Mouse (Mus musculus) urinary bladder, postnatal 25 days (tissue): ENCODE measurements around the gene 2010003K11Rik.

Experiments used
- DNase-seq: peaks from one replicate; pipeline ENCODE4 v3.0.0; 2022; ENCODE audit warnings: low spot score

2010003K11Rik gene

DNA sequence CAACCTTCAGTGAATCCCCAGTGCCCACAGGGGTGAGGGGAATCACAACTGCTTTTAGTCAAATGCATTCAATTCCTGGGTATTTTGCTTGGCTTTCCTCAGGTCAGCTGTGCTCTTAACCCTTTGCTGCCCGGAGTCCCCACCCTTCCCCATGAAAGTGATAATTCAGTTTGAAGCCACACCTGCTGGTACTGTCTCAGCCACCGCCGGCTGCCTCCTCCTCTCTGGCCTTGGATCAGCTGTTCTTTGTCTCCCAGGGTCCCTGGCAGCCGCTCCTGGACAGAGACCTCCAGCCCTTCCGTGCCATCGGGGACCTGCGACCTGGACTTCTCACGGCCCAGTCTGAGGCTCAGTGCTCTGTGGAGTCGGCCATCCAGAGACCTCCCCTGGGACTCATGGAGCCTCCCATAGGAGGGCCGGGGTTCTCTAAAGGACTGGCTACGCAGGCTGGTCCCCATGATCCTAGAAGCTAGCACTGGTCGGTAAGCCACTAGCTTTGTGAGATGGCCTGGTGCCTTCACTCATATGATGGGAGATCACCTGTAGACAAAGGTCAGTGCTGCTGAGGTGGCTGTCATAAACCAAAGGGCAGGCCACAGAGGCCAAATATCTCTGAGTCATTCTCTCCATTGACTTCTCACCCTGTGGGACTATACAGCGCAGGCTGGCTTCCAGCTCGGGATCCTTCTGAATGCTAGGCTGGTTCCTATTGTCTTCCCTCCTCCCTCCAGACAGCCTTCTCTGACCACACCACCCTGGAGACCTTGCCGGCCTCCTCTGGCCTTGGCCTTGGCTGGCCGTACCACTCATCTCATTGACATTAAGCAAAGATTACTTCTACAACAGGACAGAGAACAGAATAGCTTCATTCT lies at the start of gene 2010003K11Rik:
TSS of gene 2010003K11Rik (minus strand) at position 522 of the 872 bp plus-strand sequence.
- no peak for DNase-seq

DNA sequence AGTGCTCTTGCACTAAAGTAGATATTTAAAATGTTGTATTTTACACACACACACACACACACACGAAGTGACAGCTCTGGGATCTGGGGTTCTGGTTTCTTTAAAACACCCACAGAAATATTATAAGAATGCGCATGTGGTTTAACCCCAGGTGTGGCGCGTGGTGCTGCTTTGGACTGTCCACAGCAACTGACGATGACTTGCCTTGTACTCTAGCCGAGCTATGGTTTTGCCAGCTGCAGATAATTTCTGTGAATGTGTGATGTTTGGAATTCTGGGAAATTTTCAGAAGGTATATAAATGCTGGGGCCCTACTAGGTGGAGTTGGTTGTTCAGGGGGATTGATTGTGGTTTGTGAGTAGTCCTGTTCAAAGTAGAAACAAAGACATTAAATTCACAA lies 49.4 kb upstream of the 2010003K11Rik start:
- DNase-seq: no peak

DNA sequence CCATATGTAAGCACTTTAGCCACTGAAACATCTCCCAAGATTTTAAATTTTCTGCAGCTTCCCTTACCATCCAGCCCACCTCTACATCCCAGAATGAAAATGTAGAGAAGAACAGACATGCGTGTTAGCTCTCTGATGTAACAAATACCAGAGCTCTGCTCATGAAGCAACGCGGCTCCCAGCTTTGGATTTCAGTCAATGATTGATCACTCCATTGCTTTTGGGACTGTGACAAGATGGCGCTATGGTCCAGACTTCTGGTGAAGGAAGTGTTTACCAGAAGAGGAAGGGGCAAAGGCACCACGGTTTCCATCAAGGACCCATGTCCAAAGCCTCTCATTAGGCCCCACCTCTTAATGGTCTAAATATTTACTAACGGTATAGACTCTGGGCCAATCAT lies 47.5 kb upstream of the 2010003K11Rik start:
- DNase-seq: no peak

DNA sequence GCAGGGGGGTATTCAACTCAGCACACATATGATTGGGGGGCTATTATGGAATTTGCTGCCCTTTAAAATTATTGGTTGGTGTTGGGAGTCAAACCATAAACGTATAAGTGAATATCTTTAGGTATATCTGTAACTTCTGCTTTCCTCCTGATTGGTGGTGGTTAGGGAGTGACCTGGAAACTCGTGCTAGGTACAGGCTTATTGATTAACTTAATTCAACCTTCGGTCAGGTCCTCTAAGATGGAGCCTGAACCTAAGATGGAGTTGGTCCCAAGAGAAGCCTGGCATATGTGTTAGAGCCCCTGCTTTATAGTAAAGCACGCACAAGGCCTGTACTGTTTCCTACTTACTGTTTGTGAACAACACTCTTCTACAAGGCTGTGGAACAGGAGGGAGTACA lies 46.7 kb upstream of the 2010003K11Rik start:
- no peak for DNase-seq

DNA sequence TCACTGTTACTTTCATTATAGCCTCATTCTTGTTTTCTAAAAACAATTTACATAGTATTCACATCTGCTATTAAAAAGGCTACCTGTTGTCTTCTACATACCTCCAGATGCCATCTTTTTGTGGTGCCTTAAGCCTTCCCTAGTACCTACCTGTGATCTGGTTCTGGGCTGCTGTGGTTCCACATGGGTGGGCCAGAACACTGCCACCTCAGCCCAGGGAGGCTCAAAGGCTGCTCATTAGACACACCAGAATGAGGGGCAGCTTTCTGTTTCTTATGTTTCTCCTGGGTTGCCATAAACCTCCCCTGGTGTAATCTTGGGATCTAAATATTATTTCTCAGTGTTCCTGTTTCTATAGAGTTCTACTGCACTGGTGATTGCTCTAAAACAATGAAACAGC lies 43.7 kb upstream of the 2010003K11Rik start:
- DNase-seq: no peak

DNA sequence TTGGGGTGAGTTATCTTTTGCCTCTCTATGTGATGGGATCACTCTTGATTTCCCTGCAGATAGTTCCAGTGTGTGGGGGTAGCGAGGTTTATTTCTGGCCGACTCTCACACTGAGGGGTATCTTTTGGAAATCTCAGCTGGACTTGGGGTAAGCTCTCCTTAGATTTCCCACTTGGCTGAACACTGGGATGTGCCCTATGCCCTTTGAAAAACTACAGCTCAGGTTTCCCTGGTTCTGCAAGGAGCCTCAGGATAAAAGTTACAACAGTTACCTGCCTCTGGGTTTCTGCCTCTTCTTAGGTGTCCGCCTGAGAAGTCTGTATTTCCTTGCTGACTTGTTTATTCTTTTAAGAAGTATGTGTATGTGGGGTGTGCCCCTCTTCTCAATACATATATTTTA lies 42.6 kb upstream of the 2010003K11Rik start:
- DNase-seq: no peak

DNA sequence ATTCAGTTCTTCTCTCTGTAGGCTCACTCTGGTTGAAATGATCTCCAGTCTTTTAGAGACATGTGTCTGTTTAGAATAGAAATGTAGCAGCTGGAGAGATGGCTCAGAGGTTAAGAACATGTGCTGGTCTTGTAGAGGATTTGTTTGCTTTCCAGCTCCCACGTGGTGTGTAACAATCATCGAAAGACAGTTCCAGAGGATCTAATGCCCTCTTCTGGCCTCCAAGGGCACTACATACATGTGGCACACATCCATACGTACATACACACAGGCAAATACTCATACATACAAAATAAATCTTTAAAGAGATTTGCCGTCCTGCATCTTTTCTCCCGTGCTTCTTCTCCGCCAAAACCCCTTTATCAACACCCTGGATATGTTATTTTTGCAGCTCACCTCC lies 41.9 kb upstream of the 2010003K11Rik start:
- DNase-seq: no peak

DNA sequence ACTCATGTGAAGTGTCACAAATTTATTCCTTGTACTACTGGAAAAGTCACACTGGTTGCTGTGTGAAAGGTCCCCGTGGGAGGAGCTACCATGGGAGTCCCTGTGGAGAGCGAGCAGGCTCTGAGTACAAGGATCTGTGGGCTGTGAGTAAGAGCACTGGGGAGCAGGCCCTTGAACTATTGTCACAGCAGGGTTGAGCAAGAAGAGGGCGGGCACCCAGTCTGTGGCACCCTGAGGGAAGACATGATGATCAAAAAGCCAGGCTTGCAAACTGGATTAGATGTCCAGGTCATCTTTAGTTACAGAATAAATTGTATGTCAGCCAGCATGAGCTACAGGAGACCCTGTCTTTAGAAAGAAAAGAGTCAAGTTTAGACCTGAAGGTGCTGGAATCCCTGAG lies 38.2 kb upstream of the 2010003K11Rik start:
- DNase-seq: no peak

DNA sequence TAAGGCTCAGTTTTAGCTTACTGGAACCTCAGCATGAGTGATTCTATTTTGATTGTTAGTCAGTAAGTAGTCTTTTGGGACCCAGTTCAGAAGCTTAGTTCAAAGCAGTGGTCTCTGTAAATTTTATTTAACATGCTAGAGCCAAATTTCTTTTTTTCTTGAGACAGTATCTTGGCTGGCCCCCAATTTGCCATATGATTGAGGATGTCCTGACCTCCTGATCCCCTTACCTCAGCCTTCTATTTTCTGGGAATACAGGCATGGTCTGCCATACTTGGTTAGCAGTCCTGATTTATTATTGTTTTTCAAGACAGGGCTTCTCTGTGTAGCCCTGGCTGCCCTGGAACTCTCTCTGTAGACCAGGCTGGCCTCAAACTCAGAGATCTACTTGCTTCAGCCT lies 37.5 kb upstream of the 2010003K11Rik start:
- DNase-seq: no peak

DNA sequence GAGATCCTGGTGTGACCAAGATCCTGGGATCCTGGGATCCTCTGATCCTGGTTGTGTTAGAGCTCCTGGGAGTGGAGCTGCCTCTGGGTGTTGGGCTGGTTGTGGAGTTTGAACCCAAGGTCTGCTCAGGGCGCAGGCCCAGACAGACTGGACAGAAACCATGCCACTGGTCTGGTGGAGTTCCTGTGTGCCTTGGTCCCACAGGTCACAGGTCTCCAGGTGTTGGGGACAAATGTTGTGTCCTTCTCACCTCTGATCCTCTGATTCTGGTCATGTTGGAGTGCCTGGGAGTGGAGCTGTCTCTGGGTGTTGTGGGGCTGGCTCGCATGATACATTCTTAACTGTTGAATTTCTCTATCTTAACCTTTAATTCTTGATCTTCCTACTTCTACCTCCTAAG lies 36.3 kb upstream of the 2010003K11Rik start:
- DNase-seq: no peak

DNA sequence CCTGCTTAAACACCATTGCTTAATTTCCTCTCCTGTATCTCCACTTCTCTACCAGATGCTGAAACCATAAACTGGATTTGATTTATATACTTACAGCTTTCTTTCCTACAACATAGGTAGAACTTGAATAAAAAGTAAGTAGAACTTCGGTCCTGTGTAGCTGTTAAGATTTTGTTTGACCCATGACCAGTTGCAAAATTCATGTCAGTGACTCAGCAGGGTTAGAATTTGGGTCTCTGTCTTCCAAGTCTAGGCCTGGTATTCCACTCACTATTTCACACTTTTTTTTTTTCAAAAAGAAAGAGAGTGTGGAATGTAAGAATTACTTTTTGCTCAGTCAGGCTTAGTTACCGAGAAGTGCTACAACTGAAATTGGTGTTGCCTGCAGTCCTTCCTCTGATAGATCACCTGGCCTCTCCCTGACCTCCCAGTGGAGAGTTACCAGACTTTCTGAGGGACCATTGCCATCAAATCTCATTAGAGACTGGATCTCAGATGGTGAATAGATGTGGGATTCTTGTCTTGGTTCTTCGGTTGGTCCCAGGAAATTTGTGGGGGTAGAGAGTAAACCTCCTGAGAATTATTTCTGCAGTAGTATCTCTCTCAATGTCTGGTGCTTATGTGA lies 23.2 kb upstream of the 2010003K11Rik start:
- no peak for DNase-seq

DNA sequence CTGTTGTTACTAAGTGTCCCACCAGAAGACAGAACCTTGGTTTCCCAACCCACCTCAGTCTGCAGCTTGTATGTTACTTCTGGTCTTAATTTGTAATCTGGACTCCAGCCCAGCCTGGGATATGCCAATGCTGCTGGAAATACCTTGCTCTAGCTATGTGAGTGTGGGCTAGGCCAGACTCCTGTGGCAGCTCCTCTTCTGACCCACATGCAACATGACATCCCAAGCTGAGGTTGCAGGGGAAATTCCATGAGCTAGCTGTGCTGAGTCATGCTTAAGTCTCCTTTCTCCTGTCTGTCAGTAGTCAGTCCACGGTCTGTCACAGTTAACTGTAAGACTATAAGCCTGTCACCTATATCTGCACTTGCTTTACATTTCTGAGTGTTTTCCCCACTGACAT lies 19.1 kb upstream of the 2010003K11Rik start:
- DNase-seq: no peak

DNA sequence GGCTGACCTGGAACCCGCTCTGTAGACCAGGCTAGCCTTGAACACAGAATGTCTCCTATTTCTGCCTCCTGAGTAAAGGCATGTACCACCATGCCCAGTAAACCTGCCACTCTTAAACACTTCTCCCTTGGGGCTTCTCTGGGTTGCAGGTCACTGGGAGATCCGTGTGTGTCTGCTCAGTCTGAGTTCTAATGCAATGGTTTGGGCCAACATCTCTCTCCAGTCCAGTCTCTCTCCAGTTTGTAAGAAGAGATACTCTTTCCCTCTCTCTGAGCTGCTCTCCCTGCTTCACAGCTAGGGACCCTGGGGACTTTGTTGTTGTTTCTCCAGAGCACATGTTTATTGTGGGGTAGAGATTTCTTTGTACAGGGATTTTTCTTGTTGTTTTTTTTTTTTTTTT lies 17.9 kb upstream of the 2010003K11Rik start:
- DNase-seq: no peak

DNA sequence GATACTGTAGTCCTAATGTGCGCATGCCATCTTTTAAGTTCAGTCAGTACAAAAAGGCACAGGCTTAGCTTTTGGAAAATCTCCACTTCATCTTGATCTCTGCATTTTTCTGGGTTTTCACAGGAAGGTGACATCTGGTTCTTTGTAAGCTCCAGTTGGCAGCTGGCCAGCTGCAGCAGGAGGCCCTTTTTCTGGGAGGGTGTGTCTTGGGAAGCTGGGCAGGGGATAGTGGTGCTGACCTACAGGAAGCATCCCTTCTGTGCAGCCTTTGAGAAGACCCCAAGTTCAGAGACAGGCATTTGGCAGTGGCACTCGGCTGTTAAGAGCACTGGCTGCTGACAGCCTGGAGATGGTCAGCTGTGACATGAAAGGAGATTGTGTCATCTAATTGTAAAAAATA lies 17.4 kb upstream of the 2010003K11Rik start:
- no peak for DNase-seq

DNA sequence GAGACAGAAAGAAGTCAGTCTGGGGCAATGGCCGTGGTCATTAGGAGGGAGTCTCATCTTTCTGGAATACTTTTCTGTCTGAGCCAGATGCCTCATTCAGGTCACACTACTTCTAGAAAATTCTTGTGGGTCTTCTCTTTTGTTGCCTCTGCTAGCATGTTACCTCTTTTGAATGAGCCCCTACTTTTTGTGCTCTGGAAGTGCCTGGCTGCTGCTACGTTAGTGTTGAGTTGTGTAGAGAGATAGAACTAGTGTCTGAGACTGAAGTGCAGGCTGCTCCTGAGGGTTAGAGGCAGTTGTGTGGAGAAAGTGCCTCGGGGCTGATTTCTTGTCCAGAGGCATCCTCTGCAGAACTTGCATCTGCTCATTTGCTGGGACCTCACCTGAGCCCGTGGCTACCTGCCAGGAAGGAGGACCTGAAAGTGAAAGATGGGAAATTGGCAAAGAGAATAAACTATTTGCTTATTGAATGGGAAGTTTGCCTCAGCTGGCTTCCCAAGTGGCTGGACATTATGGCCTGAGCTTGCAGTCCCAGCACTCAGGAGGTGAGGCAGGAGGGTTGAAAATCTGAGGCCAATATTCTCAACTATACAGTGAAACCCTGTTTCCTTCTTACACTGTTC lies 15.0 kb upstream of the 2010003K11Rik start:
- no peak for DNase-seq

DNA sequence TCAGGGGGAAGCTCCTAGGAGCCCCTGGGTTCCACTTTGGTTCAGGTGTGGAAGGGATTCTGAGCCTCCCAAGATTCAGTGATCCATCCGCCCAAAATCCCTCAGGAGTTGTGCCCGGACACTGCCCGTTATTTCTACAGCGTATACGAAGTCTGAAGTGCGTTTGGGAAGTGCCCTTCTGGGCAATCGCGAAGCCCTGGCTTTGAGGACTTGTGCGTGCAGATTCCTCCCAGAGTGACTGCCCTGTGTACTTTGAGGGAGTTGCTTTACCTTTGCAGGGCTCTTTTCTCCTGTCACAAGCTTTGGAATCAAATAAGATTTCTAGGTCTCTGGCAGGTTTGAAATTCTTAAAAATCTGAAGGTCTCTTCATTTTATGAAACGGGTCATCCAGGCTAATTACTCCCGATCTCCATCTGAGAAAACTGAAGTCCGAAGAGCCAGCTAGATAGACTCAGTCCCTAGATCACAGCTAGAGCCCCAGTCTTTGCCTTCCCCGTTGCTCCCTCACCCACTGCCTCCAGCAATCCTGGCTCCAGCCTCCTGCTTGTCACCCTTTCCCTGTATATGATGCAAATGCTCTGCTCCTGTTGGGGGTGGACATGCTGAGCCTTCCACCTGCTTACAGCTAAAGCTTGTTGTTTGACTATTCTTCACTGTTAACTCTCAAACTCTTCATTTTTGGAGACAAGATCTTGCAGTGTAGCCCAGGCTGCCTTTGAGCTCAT lies 12.9 kb upstream of the 2010003K11Rik start:
- no peak for DNase-seq

DNA sequence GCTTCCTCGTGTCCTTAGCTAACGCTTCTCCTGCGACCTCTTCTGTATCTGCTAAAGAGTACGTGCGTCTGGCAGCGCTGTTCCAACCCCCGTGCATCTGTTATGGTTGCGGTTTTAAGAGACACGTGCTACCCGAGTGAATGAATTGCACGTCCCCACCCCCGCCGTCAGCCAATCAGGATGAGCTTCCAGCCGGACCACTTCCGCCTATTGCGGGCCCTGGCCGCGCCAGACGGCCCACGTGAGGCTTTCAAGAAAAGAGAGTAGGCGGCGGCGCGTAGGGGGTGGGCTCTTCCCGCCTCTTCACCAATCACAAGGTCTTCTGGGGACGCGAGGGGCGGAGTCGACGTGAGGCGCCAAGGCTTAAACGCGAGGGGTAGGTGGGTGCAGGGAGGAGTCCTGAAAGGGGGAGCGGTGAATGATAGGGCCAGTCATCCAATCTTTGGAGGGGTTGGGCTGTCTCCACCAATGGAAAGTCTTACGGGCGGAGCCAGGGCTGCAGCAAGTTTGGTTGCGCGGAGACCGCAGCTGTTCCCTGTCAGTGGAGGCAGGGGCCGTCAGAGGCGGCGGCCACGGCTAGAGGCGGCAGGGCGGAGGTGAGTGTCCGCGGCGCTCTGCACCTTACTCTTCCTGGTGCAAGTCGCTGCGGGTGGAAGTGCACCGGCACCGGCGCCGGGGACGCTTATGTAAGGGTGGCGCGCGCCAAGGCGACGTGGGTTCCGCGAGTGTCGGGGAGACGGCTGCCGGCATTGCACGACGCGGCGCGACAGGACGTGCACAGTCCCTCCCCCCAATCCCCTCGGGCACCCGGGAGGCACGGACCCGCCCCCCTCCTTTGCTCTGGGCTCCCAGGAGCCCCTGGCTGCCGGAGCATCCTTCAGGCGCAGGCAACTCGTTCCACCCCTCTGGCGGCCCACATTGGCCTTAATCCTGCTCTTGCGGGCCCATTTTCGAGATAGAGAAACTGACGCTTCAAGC lies 11.9 kb upstream of the 2010003K11Rik start, which contains the start of gene Pcx:
TSS of gene Pcx (plus strand) at position 487 of the 978 bp plus-strand sequence.
- peak; percentile 93 for DNase-seq

DNA sequence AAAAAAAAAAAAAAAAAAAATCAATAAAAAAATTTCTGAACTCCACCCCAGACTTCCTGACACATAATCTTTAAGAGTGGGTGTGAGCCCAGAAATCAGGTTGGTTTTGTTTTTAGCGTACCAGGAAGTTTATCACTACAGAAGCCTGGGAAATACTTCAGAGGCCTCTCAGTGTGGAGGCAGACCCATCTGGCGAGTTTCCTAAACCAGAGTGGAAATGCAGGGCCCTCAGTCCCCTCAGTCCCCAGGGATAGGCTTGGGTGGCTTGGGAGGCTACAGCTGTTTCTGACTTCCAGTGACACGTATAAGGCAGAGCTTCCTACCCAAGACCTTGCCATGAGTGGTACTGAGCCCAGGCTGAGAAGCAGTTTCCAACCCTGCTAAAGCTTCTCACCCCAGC lies 9.4 kb upstream of the 2010003K11Rik start:
- no peak for DNase-seq

DNA sequence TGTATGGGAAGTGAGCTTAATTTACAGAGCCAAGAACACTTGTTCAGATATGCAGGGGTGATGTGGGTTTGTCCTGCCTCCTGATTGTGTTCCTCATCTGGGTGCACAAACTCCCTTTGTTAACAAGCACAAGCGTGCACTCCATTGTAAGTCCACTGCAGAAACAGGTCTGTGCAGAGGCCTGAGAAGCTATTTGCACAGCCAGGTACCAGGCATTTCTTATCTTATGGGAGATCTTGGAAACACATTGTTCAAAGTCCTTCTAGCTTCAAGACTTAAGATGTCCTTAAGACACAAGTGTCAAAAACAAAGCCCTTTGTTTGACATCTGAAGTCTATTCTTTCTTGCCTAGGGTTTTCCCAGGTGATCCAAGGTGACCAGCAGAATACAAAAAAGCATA lies 6.4 kb upstream of the 2010003K11Rik start:
- no peak for DNase-seq

DNA sequence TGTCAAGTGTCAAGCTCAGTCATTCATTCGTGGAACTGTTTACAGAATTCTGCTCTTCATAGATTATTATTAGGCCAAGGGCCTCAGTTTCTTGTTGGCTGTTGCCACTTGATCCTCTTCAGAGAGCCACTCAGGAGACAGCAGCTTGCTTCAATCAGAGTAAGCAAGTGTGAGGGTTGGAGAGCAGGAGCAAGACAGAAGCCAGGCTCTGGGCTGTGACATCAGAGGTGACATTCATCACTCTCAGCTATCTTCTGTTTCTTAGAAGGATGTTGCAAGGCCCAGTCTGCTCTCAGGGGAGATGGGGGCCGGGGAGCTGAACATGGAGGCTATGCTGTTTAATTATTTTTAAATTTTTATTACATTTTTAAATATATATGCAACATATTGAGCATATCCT lies 4.3 kb upstream of the 2010003K11Rik start:
- no peak for DNase-seq
